Mouse (Mus musculus) midbrain, embryonic 11.5 days (tissue): Measurements from ENCODE around the gene Fam189a1. TPM values are rescaled to one million over a fixed set of nuclear protein-coding genes. Genes with fewer than 3 reads are reported as not detected.

ENCODE experiments used
- ATAC-seq: fragments of 200-750 bp; cut with Nextera tagmentation; 2 replicates; pipeline ENCODE4 v1.8.0; 2017; ENCODE audit warnings: moderate TSS enrichment, moderate library complexity; ENCODE audit not compliant: low FRiP score
- DNase-seq: peaks from one replicate; pipeline ENCODE4 v3.0.0; 2015; ENCODE audit warnings: low spot score; ENCODE audit errors: missing footprints
- H3K27ac ChIP-seq: fragments of 300-500 bp; sonication (generic); 2 replicates; pipeline ENCODE4 v1.5.1; 2014; ENCODE audit warnings: low read depth, low read length
- H3K27me3 ChIP-seq: fragments of 300-500 bp; sonication (generic); 2 replicates; pipeline ENCODE4 v1.6.1; 2014; ENCODE audit warnings: mild to moderate bottlenecking, low read length, moderate library complexity, mixed read lengths; ENCODE audit not compliant: control insufficient read depth, insufficient read depth
- H3K36me3 ChIP-seq: fragments of 300-500 bp; sonication (generic); 2 replicates; pipeline ENCODE4 v1.6.1; 2014; ENCODE audit warnings: mild to moderate bottlenecking, low read length, moderate library complexity, mixed read lengths; ENCODE audit not compliant: control insufficient read depth, insufficient read depth
- H3K4me1 ChIP-seq: fragments of 300-500 bp; sonication (generic); 2 replicates; pipeline ENCODE4 v1.6.1; 2014; ENCODE audit warnings: low read length; ENCODE audit not compliant: control insufficient read depth, insufficient read depth
- H3K4me2 ChIP-seq: fragments of 300-500 bp; sonication (generic); 2 replicates; pipeline ENCODE4 v1.6.1; 2014; ENCODE audit warnings: mild to moderate bottlenecking, moderate library complexity
- H3K4me3 ChIP-seq: fragments of 300-500 bp; sonication (generic); 2 replicates; pipeline ENCODE4 v1.5.1; 2014; ENCODE audit warnings: low read depth, low read length
- H3K9ac ChIP-seq: fragments of 300-500 bp; sonication (generic); 2 replicates; pipeline ENCODE4 v1.6.1; 2014; ENCODE audit warnings: low read length
- H3K9me3 ChIP-seq: fragments of 300-500 bp; sonication (generic); 2 replicates; pipeline ENCODE4 v1.6.1; 2016; ENCODE audit warnings: low read length; ENCODE audit not compliant: control insufficient read depth
- WGBS: fragments of 180-500 bp; shearing (Covaris S2); extraction: QIAGEN DNeasy Blood & Tissue Kit; methylation state at CpG from one replicate; pipeline ENCODE4 v1.1.7; 2014; 5-methylcytosine and 5-hydroxymethylcytosine counted together
- polyA plus RNA-seq: library from polyadenylated mRNA; unstranded; fragments of >200 nt; fragmentation: Nextera tagmentation; extraction: Ambion mirVana; gene quantifications from 2 replicates; pipeline ENCODE4 v1.2.1, GENCODE M21; 2014

Fam189a1 gene
- polyA plus RNA-seq, 1 experiment from 2014 or later, result 3.4 TPM

- H3K9me3 ChIP-seq, result no peaks in the 10 kb centered on the region
- no peaks in the 10 kb centered on the region for H3K27me3 ChIP-seq
- DNase-seq (no peak), ATAC-seq (no peak)
- no peak overlapping the region for H3K27ac ChIP-seq
- H3K36me3 ChIP-seq, result no peaks in the 10 kb centered on the region
- no peak overlapping the region for H3K4me3 ChIP-seq
- WGBS, result 94% methylated on average over 7 of the region's 7 CpGs
- no peak overlapping the region for H3K9ac ChIP-seq
- no peak overlapping the region for H3K4me2 ChIP-seq
- H3K4me1 ChIP-seq, result 0 out of 2 replicates have a peak, but pooled peaks cover 2% of the 10 kb centered on the region
These were observed 115.3 kb downstream of the Fam189a1 start for GRCm38 (mm10) chr7:65041106-65041505.

- Histone ChIP-seq H3K27me3 (no peaks in the 10 kb centered on the region), H3K4me1 (no peaks in the 10 kb centered on the region), H3K4me2 (no peak overlapping the region), H3K4me3 (no peak overlapping the region), H3K36me3 (no peaks in the 10 kb centered on the region), H3K9ac (no peak overlapping the region), H3K9me3 (no peaks in the 10 kb centered on the region), H3K27ac (no peak overlapping the region)
- DNase-seq (no peak), ATAC-seq (no peak)
- WGBS, result 84% methylated on average over 7 of the region's 7 CpGs
These were observed 124.6 kb downstream of the Fam189a1 start for GRCm38 (mm10) chr7:65031741-65032140.

GRCm38 (mm10) chr7:65031195-65031594, 125.2 kb downstream of the Fam189a1 start:
- H3K27me3 ChIP-seq, result no peaks in the 10 kb centered on the region
- ATAC-seq, result no peak
- 88% methylated on average over 6 of the region's 6 CpGs for WGBS
- no peak overlapping the region for H3K4me2 ChIP-seq
- no peak for DNase-seq
- H3K4me3 ChIP-seq, result no peak overlapping the region
- H3K9me3 ChIP-seq, result no peaks in the 10 kb centered on the region
- H3K9ac ChIP-seq, result no peak overlapping the region
- no peak overlapping the region for H3K27ac ChIP-seq
- H3K4me1 ChIP-seq, result no peaks in the 10 kb centered on the region
- H3K36me3 ChIP-seq, result no peaks in the 10 kb centered on the region

GRCm38 (mm10) chr7:65029985-65030384, 126.4 kb downstream of the Fam189a1 start:
- no peak for ATAC-seq
- 94% methylated on average over 16 of the region's 16 CpGs for WGBS
- no peaks in the 10 kb centered on the region for H3K4me1 ChIP-seq

GRCm38 (mm10) chr7:65021298-65021697, 135.1 kb downstream of the Fam189a1 start:
- ATAC-seq (no peak), DNase-seq (no peak)
- Histone ChIP-seq H3K36me3 (no peaks in the 10 kb centered on the region), H3K9ac (no peak overlapping the region), H3K4me1 (peaks cover 5% of the 10 kb centered on the region; the same call in 1 of the 2 replicates), H3K4me2 (no peak overlapping the region), H3K27ac (no peak overlapping the region), H3K9me3 (no peaks in the 10 kb centered on the region), H3K4me3 (no peak overlapping the region), H3K27me3 (no peaks in the 10 kb centered on the region)
- whole genome bisulfite sequencing, result 53% methylated on average over 2 of the region's 2 CpGs

More at GRCm38 (mm10) chr7:65029985-65030384, 126.4 kb downstream of the Fam189a1 start:
- Histone ChIP-seq H3K27me3 (no peaks in the 10 kb centered on the region), H3K4me2 (no peak overlapping the region), H3K9ac (no peak overlapping the region), H3K27ac (no peak overlapping the region), H3K4me3 (no peak overlapping the region), H3K9me3 (no peaks in the 10 kb centered on the region), H3K36me3 (no peaks in the 10 kb centered on the region)
- DNase-seq, result no peak

GRCm38 (mm10) chr7:65018036-65018679, 138.2 kb downstream of the Fam189a1 start:
- no peak overlapping the region for H3K4me3 ChIP-seq
- no peak overlapping the region for H3K4me2 ChIP-seq
- no peaks in the 10 kb centered on the region for H3K36me3 ChIP-seq
- DNase-seq (no peak), ATAC-seq (peak; percentile 62; the same call in 1 of the 2 replicates)
- peaks cover 5% of the 10 kb centered on the region; the same call in 1 of the 2 replicates for H3K4me1 ChIP-seq
- H3K27me3 ChIP-seq, result no peaks in the 10 kb centered on the region
- WGBS, result 50% methylated on average over 8 of the region's 8 CpGs
- H3K9me3 ChIP-seq, result no peaks in the 10 kb centered on the region
- peak overlapping the region; percentile 36; the same call in 1 of the 2 replicates for H3K27ac ChIP-seq
- H3K9ac ChIP-seq, result no peak overlapping the region

- no peak overlapping the region for H3K27ac ChIP-seq
- H3K4me3 ChIP-seq, result no peak overlapping the region
- no peak overlapping the region for H3K9ac ChIP-seq
- no peaks in the 10 kb centered on the region for H3K36me3 ChIP-seq
- ATAC-seq, result no peak; the same call in 1 of the 2 replicates
- no peak for DNase-seq
- H3K27me3 ChIP-seq, result no peaks in the 10 kb centered on the region
- H3K4me2 ChIP-seq, result no peak overlapping the region
- no peaks in the 10 kb centered on the region for H3K9me3 ChIP-seq
- WGBS, result 89% methylated on average over 5 of the region's 5 CpGs
- H3K4me1 ChIP-seq, result peaks cover 5% of the 10 kb centered on the region; the same call in 1 of the 2 replicates
These were observed 139.0 kb downstream of the Fam189a1 start for GRCm38 (mm10) chr7:65017348-65017747.

GRCm38 (mm10) chr7:65011133-65011532, 145.2 kb downstream of the Fam189a1 start:
- DNase-seq (peak; percentile 88), ATAC-seq (no peak)
- H3K9me3 ChIP-seq, result no peaks in the 10 kb centered on the region
- no peaks in the 10 kb centered on the region for H3K36me3 ChIP-seq
- 39% methylated on average over 6 of the region's 6 CpGs for WGBS
- H3K27ac ChIP-seq, result no peak overlapping the region
- peaks cover 8% of the 10 kb centered on the region for H3K4me1 ChIP-seq
- H3K4me3 ChIP-seq, result no peak overlapping the region
- no peak overlapping the region for H3K4me2 ChIP-seq
- H3K27me3 ChIP-seq, result no peaks in the 10 kb centered on the region
- no peak overlapping the region for H3K9ac ChIP-seq

GRCm38 (mm10) chr7:65010275-65010674, 146.1 kb downstream of the Fam189a1 start:
- DNase-seq, result no peak
- Histone ChIP-seq H3K9ac (no peak overlapping the region), H3K4me1 (peaks cover 8% of the 10 kb centered on the region), H3K27ac (no peak overlapping the region), H3K27me3 (no peaks in the 10 kb centered on the region), H3K4me2 (no peak overlapping the region), H3K9me3 (no peaks in the 10 kb centered on the region), H3K36me3 (no peaks in the 10 kb centered on the region), H3K4me3 (no peak overlapping the region)
- 51% methylated on average over 6 of the region's 6 CpGs for WGBS
- ATAC-seq, result no peak
